Mouse (Mus musculus) urinary bladder, postnatal 10 days (tissue): ENCODE measurements around the gene Pdf.
"Not testable (repeated sequence)": the region's sequence is repeated elsewhere in the genome, so short reads cannot be mapped to it uniquely, and the experiment has no call there.

Source experiments
- DNase-seq: peaks from one replicate; pipeline ENCODE4 v3.0.0; 2022; ENCODE audit warnings: low spot score

Pdf gene

GRCm38 (mm10) chr8:107036626-107037025, 11.8 kb downstream of the Pdf start:
- no peak for DNase-seq

GRCm38 (mm10) chr8:107035641-107036040, 12.8 kb downstream of the Pdf start:
- no peak for DNase-seq

GRCm38 (mm10) chr8:107033609-107034008, 14.8 kb downstream of the Pdf start:
- not testable (repeated sequence) for DNase-seq

GRCm38 (mm10) chr8:107031577-107032090, 16.8 kb downstream of the Pdf start:
- no peak for DNase-seq

- DNase-seq, result peak; percentile 90
Observed at GRCm38 (mm10) chr8:107030650-107031576, 17.5 kb downstream of the Pdf start, which contains the start of gene Vps4a. Gene Vps4a, plus strand, starts transcription at chr8:107031222.

- DNase-seq, result no peak
Observed at GRCm38 (mm10) chr8:107030058-107030457, 18.4 kb downstream of the Pdf start.

- no peak for DNase-seq
Observed at GRCm38 (mm10) chr8:107029310-107029709, 19.1 kb downstream of the Pdf start.

- no peak for DNase-seq
Observed at GRCm38 (mm10) chr8:107023479-107023878, 24.9 kb downstream of the Pdf start.

GRCm38 (mm10) chr8:107014915-107015314, 33.5 kb downstream of the Pdf start:
- DNase-seq, result no peak

GRCm38 (mm10) chr8:107012666-107013065, 35.7 kb downstream of the Pdf start:
- no peak for DNase-seq

- no peak for DNase-seq
Observed at GRCm38 (mm10) chr8:107007795-107008194, 40.6 kb downstream of the Pdf start.

- peak; percentile 70 for DNase-seq
Observed at GRCm38 (mm10) chr8:107002532-107002931, 45.9 kb downstream of the Pdf start.

GRCm38 (mm10) chr8:106999068-106999467, 49.3 kb downstream of the Pdf start:
- DNase-seq, result no peak

GRCm38 (mm10) chr8:106997416-106997815, 51.0 kb downstream of the Pdf start:
- DNase-seq, result no peak

- DNase-seq, result not testable (repeated sequence)
Observed at GRCm38 (mm10) chr8:106996339-106996738, 52.1 kb downstream of the Pdf start.
